Mouse (Mus musculus) heart, postnatal 25 days (tissue): ENCODE data around the gene Vmn2r7. TPM values are rescaled to one million over a fixed set of nuclear protein-coding genes. Genes with fewer than 3 reads are reported as not detected.
"Not testable (repeated sequence)": the region's sequence is repeated elsewhere in the genome, so short reads cannot be mapped to it uniquely, and the experiment has no call there.

Source experiments
- DNase-seq: peaks from one replicate; pipeline ENCODE4 v3.0.0; 2022; ENCODE audit warnings: low spot score
- intact Hi-C: fragments of 180-260 bp; cut with DNase I; formaldehyde crosslinking; loops from one replicate; pipeline ENCODE4 v1.15.1; 2025
- total RNA-seq, 2 experiments: library from RNA; stranded (reverse); gene quantifications; 2 replicates each; pipeline ENCODE4 v1.2.3; 2021

The Vmn2r7 gene
- total RNA-seq = not detected

GRCm38 (mm10) chr3:64844665-64845064 lies at the start of gene Vmn2r7:
Vmn2r7 (minus strand) TSS chr3:64844765.
- intact Hi-C loops, DNase-seq: not testable (repeated sequence)

GRCm38 (mm10) chr3:64889725-64890124 lies 45.2 kb upstream of the Vmn2r7 start:
- intact Hi-C loops = no loop called here
- DNase-seq = no peak

GRCm38 (mm10) chr3:64878199-64878977 lies 33.8 kb upstream of the Vmn2r7 start:
- intact Hi-C loops = no loop called here

GRCm38 (mm10) chr3:64876669-64877068 lies 32.1 kb upstream of the Vmn2r7 start:
- intact Hi-C loops = no loop called here
- no peak for DNase-seq

More at GRCm38 (mm10) chr3:64878199-64878977, 33.8 kb upstream of the Vmn2r7 start:
- DNase-seq = no peak

- intact Hi-C loops = no loop called here
- no peak for DNase-seq
These were observed 1.7 kb downstream of the Vmn2r7 start for GRCm38 (mm10) chr3:64842881-64843280.

GRCm38 (mm10) chr3:64842299-64842698 lies 2.3 kb downstream of the Vmn2r7 start:
- DNase-seq = no peak
- intact Hi-C loops = no loop called here

- no peak for DNase-seq
- intact Hi-C loops = no loop called here
These were observed 13.4 kb downstream of the Vmn2r7 start for GRCm38 (mm10) chr3:64831134-64831533.

- no peak for DNase-seq
- intact Hi-C loops = loop anchor here (2.0 kb wide), 1 partner anchor 752 kb away; no protein-coding TSS in a partner anchor
These were observed 53.3 kb downstream of the Vmn2r7 start for GRCm38 (mm10) chr3:64791245-64791591.

GRCm38 (mm10) chr3:64790509-64791244 lies 53.9 kb downstream of the Vmn2r7 start:
- DNase-seq = no peak
- intact Hi-C loops = loop anchor here (2.0 kb wide), 1 partner anchor 752 kb away; no protein-coding TSS in a partner anchor

GRCm38 (mm10) chr3:64782901-64783300 lies 61.7 kb downstream of the Vmn2r7 start:
- DNase-seq = no peak
- intact Hi-C loops = loop anchor here (10.0 kb wide), 1 partner anchor 818 kb away; the partner anchor contains the start of gene Slc33a1

GRCm38 (mm10) chr3:64772132-64772531 lies 72.4 kb downstream of the Vmn2r7 start:
- intact Hi-C loops = no loop called here
- DNase-seq = no peak

- DNase-seq = no peak
- intact Hi-C loops = no loop called here
These were observed 88.4 kb downstream of the Vmn2r7 start for GRCm38 (mm10) chr3:64756145-64756544.

- intact Hi-C loops, DNase-seq: not testable (repeated sequence)
These were observed 117.2 kb downstream of the Vmn2r7 start for GRCm38 (mm10) chr3:64727187-64727970.

- DNase-seq, intact Hi-C loops: not testable (repeated sequence)
These were observed 118.8 kb downstream of the Vmn2r7 start for GRCm38 (mm10) chr3:64725736-64726135.

GRCm38 (mm10) chr3:64676069-64676468 lies 168.5 kb downstream of the Vmn2r7 start:
- intact Hi-C loops, DNase-seq: not testable (repeated sequence)
